Mouse (Mus musculus) midbrain, embryonic 16.5 days (tissue): Measurements from ENCODE around the gene Prss44. TPM values are rescaled to one million over a fixed set of nuclear protein-coding genes. Genes with fewer than 3 reads are reported as not detected.

Experiments used
- ATAC-seq: fragments of 200-750 bp; cut with Nextera tagmentation; 2 replicates; pipeline ENCODE4 v1.8.0; 2017; ENCODE audit warnings: moderate TSS enrichment
- H3K27ac ChIP-seq: fragments of 300-500 bp; sonication (generic); 2 replicates; pipeline ENCODE4 v1.5.1; 2014; ENCODE audit warnings: mild to moderate bottlenecking, low read length, mixed read lengths
- H3K27me3 ChIP-seq: fragments of 300-500 bp; sonication (generic); 2 replicates; pipeline ENCODE4 v1.6.1; 2014; ENCODE audit warnings: low read depth, low read length, mixed read lengths; ENCODE audit not compliant: control insufficient read depth, insufficient read depth
- H3K36me3 ChIP-seq: fragments of 300-500 bp; sonication (generic); 2 replicates; pipeline ENCODE4 v1.6.1; 2014; ENCODE audit warnings: mild to moderate bottlenecking, low read length, moderate library complexity, mixed read lengths; ENCODE audit not compliant: control insufficient read depth, insufficient read depth
- H3K4me1 ChIP-seq: fragments of 300-500 bp; sonication (generic); 2 replicates; pipeline ENCODE4 v1.6.1; 2014; ENCODE audit warnings: mild to moderate bottlenecking, low read length, mixed read lengths; ENCODE audit not compliant: control insufficient read depth, insufficient read depth
- H3K4me2 ChIP-seq: fragments of 300-500 bp; sonication (generic); 2 replicates; pipeline ENCODE4 v1.6.1; 2014; ENCODE audit warnings: mild to moderate bottlenecking, low read length, mixed read lengths
- H3K4me3 ChIP-seq: fragments of 300-500 bp; sonication (generic); 2 replicates; pipeline ENCODE4 v1.5.1; 2014; ENCODE audit warnings: low read depth, mild to moderate bottlenecking, low read length, moderate library complexity, mixed read lengths
- H3K9ac ChIP-seq: fragments of 300-500 bp; sonication (generic); 2 replicates; pipeline ENCODE4 v1.6.1; 2014; ENCODE audit warnings: low read depth, low read length, mixed read lengths
- H3K9me3 ChIP-seq: fragments of 300-500 bp; sonication (generic); replicated peaks from 2 replicates; pipeline ENCODE4 v1.6.1; 2014; ENCODE audit warnings: mild to moderate bottlenecking, low read length, mixed read lengths; ENCODE audit not compliant: control insufficient read depth, poor library complexity, severe bottlenecking
- WGBS: fragments of 180-500 bp; shearing (Covaris S2); extraction: QIAGEN DNeasy Blood & Tissue Kit; methylation state at CpG from one replicate; pipeline ENCODE4 v1.1.7; 2014; 5-methylcytosine and 5-hydroxymethylcytosine counted together
- polyA plus RNA-seq: library from polyadenylated mRNA; unstranded; fragments of >200 nt; fragmentation: Nextera tagmentation; extraction: Ambion mirVana; gene quantifications from 2 replicates; pipeline ENCODE4 v1.2.1, GENCODE M21; 2015

The Prss44 gene
- polyA plus RNA-seq, 1 experiment from 2014 or later, result not detected

DNA sequence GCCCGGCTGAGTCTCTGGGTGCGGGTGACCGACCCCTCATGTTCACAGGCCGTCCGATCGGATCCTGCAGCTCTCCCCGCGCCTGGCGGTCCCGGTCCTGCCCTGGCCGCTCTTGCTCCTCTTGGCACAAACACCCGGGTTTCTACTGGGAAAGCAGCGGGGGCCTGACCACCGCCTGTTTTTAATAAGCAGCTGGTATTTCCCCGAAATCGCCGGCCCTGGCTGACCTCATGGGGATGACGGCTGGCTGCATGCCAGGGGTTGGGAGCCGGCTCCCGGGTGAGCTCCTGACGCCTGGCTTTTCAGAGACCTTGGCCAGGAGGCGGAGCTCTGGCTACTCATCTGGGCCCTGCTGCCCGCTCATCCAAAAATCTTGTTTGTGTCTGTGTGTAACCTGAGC is 32.1 kb upstream of the Prss44 start:
- Histone ChIP-seq H3K4me1 (peaks cover 3% of the 10 kb centered on the region; the same call in 1 of the 2 replicates), H3K4me3 (peak overlapping the region; percentile 45), H3K27ac (peak overlapping the region; percentile 84), H3K36me3 (no peaks in the 10 kb centered on the region), H3K9me3 (no peaks in the 10 kb centered on the region), H3K27me3 (no peaks in the 10 kb centered on the region), H3K9ac (peak overlapping the region; percentile 82), H3K4me2 (peak overlapping the region; percentile 63)
- peak; percentile 71 for ATAC-seq
- 1% methylated on average over 23 of the region's 23 CpGs for WGBS

DNA sequence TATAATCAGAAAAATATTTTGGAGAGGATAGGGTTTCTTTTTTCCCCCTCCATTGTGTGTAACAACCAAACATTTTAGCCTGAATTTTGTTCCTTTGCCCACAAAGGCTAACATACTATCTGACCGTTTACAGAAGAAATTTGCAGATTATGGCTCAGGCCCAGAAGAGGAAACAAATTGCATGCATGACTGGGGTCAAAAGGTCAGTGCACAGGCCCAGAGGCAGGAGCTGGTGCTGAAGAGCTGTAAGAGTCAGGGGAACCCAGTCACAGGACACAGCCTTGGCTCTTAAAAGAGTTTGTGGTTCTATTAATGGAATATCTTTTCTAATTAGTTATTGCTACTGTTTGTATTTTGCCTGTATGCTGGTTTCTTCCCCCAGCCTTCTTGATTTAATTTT is 30.2 kb upstream of the Prss44 start:
- Histone ChIP-seq H3K36me3 (no peaks in the 10 kb centered on the region), H3K27me3 (no peaks in the 10 kb centered on the region), H3K27ac (no peak overlapping the region), H3K4me1 (peaks cover 3% of the 10 kb centered on the region; the same call in 1 of the 2 replicates), H3K9ac (no peak overlapping the region), H3K4me2 (no peak overlapping the region), H3K4me3 (no peak overlapping the region), H3K9me3 (0 out of 2 replicates have a peak, but pooled peaks cover 2% of the 10 kb centered on the region)
- ATAC-seq, result no peak
- 50% methylated on average over 1 of the region's 1 CpGs for WGBS

DNA sequence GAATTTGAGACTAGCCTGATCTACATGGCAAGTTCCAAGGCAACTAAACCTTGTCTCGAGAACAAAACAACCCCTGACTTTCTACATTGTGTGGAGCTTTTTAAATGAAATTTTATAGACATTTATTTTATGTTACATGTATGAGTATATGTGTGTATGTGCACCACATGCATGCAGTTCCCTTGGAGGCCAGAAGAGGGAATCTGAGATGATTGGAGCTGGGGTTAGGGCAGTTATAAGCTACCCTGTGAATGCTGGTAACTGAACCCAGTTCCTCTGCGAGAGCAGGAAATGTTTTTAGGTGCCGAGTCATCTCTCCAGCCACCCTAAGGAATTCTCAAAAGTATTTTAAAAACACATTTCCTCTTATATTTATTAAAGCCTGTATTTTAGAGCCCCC is 25.6 kb upstream of the Prss44 start:
- WGBS, result 90% methylated on average over 3 of the region's 3 CpGs
- Histone ChIP-seq H3K27me3 (no peaks in the 10 kb centered on the region), H3K4me1 (no peaks in the 10 kb centered on the region), H3K9me3 (0 out of 2 replicates have a peak, but pooled peaks cover 2% of the 10 kb centered on the region), H3K36me3 (no peaks in the 10 kb centered on the region), H3K4me3 (no peak overlapping the region), H3K27ac (no peak overlapping the region), H3K9ac (no peak overlapping the region), H3K4me2 (no peak overlapping the region)
- ATAC-seq, result no peak

DNA sequence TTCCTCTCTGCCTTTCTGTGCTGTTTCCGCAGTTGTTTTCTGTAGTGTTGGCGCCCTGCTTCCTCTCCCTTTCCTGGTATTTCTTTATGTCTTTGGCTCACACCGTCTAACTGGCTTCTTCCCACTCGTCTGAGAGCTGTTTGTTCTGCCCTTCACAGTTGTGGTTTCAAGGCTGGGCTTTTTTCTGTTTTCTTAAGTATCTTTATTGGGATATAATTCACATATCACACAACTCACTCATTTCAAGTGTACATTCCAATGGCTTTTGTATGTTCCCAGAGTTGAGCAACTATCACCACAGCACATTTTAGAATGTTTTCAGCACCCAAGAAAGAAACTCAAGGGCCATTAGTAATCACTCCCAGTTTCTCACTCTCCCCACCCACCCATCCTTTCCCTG is 23.3 kb upstream of the Prss44 start:
- H3K9me3 ChIP-seq, result 0 out of 2 replicates have a peak, but pooled peaks cover 2% of the 10 kb centered on the region
- H3K4me1 ChIP-seq, result no peaks in the 10 kb centered on the region
- no peaks in the 10 kb centered on the region for H3K36me3 ChIP-seq
- H3K27me3 ChIP-seq, result no peaks in the 10 kb centered on the region
- ATAC-seq, result no peak
- WGBS, result 83% methylated on average over 4 of the region's 4 CpGs
- no peak overlapping the region for H3K4me3 ChIP-seq
- no peak overlapping the region for H3K4me2 ChIP-seq
- H3K27ac ChIP-seq, result no peak overlapping the region
- no peak overlapping the region for H3K9ac ChIP-seq

DNA sequence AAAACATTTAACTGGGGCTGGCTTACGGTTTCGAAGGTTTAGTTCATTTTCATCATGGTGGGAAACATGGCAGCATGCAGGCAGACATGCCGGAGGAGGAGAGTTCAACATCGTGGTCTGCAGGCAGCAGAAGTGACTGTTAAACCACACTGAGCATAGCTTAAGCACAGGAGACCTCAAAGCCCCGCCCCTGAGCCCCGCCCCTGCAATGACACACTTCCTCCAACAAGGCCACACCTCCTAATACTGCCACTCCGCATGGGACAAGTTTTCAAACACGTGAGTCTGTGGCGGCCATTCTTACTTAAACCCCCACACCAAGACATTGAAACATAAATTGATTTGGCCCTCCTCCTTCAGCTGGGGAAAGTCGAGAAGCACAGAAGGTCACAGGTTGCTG is 16.8 kb upstream of the Prss44 start:
- Histone ChIP-seq H3K36me3 (no peaks in the 10 kb centered on the region), H3K4me3 (no peak overlapping the region), H3K27me3 (no peaks in the 10 kb centered on the region), H3K4me1 (no peaks in the 10 kb centered on the region), H3K4me2 (no peak overlapping the region), H3K9me3 (no peaks in the 10 kb centered on the region), H3K9ac (no peak overlapping the region), H3K27ac (no peak overlapping the region)
- 86% methylated on average over 10 of the region's 10 CpGs for WGBS
- ATAC-seq, result no peak

DNA sequence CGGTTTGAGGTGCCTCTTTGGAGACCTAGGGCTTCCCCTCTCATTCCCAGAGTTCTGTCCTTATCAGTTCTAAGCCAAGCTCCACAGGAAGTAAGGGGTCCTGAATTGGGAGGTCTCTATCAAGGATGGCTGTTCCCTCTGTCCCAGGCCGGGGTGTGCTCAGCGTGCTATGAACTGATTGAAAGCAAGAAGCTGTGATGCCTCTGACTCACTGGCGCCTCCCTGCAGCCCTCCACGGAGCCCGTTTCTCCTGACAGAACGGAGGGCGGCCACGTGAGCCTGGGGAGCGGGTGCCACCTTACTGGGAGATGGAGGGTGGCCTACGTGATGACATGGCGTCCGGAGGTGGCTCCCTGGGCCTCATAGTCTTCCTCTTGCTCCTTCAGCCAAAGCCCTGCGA is 15.9 kb upstream of the Prss44 start, which contains the start of gene Prss42:
Prss42 (plus strand) TSS at position 301 of the 400 bp plus-strand sequence.
- 90% methylated on average over 14 of the region's 14 CpGs for WGBS
- no peak for ATAC-seq
- H3K4me3 ChIP-seq, result no peak within 1 kb of the TSS

DNA sequence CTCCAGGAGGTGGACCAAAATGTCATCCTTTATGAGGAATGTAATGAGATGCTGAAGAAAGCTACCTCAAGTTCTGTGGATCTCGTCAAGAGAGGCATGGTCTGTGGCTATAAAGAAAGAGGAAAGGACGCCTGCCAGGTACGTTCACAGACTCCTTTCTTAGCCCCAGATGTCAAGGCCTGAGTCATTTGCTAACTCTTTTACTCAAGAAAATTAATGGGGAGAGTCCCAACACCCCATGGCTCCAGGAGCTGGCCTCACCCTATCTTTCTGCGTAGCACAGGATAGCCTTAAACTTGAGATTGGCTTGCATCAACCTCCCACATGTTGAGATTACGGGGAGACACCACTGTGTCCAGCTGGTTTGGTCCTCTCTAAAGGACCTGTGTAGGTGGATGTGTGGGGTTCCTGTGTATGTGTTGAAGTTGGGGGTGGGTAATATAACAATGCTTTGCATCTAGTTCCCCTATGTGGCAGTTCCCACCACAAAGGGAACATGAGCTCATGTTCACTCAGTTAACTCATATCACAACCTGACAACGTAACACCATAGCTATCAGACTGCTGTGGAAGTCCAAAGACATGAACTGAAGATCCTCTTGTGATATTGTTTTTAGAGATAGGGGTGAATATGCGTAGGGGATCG is 12.8 kb upstream of the Prss44 start:
- Histone ChIP-seq H3K36me3 (no peaks in the 10 kb centered on the region), H3K4me1 (no peaks in the 10 kb centered on the region), H3K9me3 (no peaks in the 10 kb centered on the region), H3K4me2 (no peak overlapping the region), H3K27ac (no peak overlapping the region), H3K27me3 (no peaks in the 10 kb centered on the region), H3K4me3 (no peak overlapping the region), H3K9ac (no peak overlapping the region)
- ATAC-seq, result no peak
- WGBS, result 91% methylated on average over 8 of the region's 8 CpGs

More for the DNA sequence above, 15.9 kb upstream of the Prss44 start, which contains the start of gene Prss42:
- H3K27me3 ChIP-seq, result no peaks in the 10 kb centered on the region
- no peaks in the 10 kb centered on the region for H3K9me3 ChIP-seq
- H3K36me3 ChIP-seq, result no peaks in the 10 kb centered on the region
- no peak within 1 kb of the TSS for H3K27ac ChIP-seq
- no peaks in the 10 kb centered on the region for H3K4me1 ChIP-seq
- no peak within 1 kb of the TSS for H3K9ac ChIP-seq
- H3K4me2 ChIP-seq, result no peak within 1 kb of the TSS

DNA sequence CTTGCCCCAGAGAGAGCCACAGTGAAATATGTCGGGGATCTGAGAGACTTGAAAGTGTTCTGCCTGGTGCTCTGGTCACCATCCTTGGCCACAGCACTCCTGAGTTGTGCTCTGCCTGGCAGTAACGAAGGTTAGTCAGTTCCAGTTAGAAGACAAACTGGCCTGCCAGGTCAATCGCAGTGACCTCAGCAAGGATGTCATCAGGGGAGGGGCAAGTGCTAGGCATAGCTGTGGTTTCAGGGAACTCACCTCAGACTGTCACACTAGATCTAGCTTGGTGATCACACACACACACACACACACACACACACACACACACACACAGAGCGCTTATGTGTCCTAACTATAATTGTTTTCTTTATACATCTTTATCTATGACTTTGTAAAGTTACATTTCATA is 10.5 kb upstream of the Prss44 start:
- Histone ChIP-seq H3K4me2 (no peak overlapping the region), H3K36me3 (no peaks in the 10 kb centered on the region), H3K27ac (no peak overlapping the region), H3K9ac (no peak overlapping the region), H3K4me3 (no peak overlapping the region), H3K27me3 (no peaks in the 10 kb centered on the region), H3K4me1 (no peaks in the 10 kb centered on the region), H3K9me3 (no peaks in the 10 kb centered on the region)
- WGBS, result 74% methylated on average over 4 of the region's 4 CpGs
- ATAC-seq, result no peak

DNA sequence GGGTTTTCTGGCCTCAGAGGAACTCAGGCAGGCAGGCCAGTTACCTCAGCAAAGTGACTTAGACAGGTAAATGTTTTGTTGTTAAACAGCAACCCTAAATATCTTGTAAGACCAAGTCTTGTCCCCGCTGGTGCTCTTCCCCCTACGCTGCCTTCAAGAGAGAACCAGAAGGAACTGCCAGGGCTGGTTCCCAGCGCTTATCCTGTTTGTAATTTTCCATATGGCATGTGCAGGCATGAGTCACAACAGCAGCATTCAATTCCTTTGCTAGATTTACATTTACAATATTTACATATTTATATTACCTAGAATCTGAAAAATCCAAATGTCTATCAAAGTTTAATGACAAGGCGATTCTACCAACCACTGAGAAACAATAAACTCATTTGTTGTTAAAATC is 3.7 kb upstream of the Prss44 start:
- H3K36me3 ChIP-seq, result no peaks in the 10 kb centered on the region
- no peak for ATAC-seq
- no peak overlapping the region for H3K9ac ChIP-seq
- whole genome bisulfite sequencing, result 91% methylated on average over 4 of the region's 4 CpGs
- H3K4me2 ChIP-seq, result no peak overlapping the region
- no peak overlapping the region for H3K4me3 ChIP-seq
- H3K9me3 ChIP-seq, result no peaks in the 10 kb centered on the region
- H3K27me3 ChIP-seq, result no peaks in the 10 kb centered on the region
- no peak overlapping the region for H3K27ac ChIP-seq
- H3K4me1 ChIP-seq, result no peaks in the 10 kb centered on the region
